ENCODE assay signal across 7 mouse cellular contexts in the genomic region with DNA sequence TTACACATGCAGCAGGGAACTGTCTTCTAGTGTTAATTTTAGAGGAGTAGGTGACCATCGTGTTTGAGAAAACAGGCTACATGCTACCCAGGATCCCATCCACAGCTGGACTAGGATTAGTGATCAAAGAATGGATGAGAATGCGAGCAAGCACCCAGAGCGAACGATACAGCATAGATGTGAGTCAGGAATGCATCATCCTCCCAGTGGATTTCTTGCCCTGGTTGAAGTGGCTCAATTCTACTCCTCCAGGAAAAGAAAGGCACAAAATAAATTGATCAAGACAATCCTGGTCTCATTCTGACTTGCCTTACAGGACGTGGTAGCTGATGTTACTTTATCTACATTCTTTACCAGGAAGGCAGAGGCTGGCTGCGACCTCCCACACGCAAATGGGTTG. TPM values are rescaled to one million over a fixed set of nuclear protein-coding genes. Genes with fewer than 3 reads are reported as not detected.
DNase-seq lines count a peak whose midpoint lies in the region; ATAC-seq and TF ChIP-seq lines count a peak whose summit lies in the region.

A gene (plus strand): TSS at position 255 of the 400 bp plus-strand sequence.

- peak within 1 kb of the TSS; percentile 88 for H3K4me2 ChIP-seq in lung, postnatal 0 days (replicated peaks; ENCODE audit: low read depth, low read length)
- H3K4me2 ChIP-seq in heart, postnatal 0 days (ENCODE audit: low read depth, low read length): peak within 1 kb of the TSS; percentile 88
- peak within 1 kb of the TSS; percentile 67 for H3K4me2 ChIP-seq in limb, embryonic 15.5 days
- peak within 1 kb of the TSS; percentile 80 for H3K4me2 ChIP-seq in stomach, embryonic 14.5 days (replicated peaks; ENCODE audit: low read depth, low read length)

- peak within 1 kb of the TSS; percentile 84 for H3K27ac ChIP-seq in lung, postnatal 0 days (ENCODE audit: low read length)
- peak within 1 kb of the TSS; percentile 60 for H3K27ac ChIP-seq in heart, postnatal 0 days (ENCODE audit: low read depth)
- H3K27ac ChIP-seq in limb, embryonic 15.5 days: peak within 1 kb of the TSS; percentile 85
- peak within 1 kb of the TSS; percentile 67 for H3K27ac ChIP-seq in stomach, embryonic 14.5 days (ENCODE audit: low read length)

- no peaks in the 10 kb centered on the region for H3K9me3 ChIP-seq in lung, postnatal 0 days (ENCODE audit: low read length)
- H3K9me3 ChIP-seq in heart, postnatal 0 days (replicated peaks; ENCODE audit: control insufficient read depth, low read length): no peaks in the 10 kb centered on the region
- H3K9me3 ChIP-seq in limb, embryonic 15.5 days: no peaks in the 10 kb centered on the region
- H3K9me3 ChIP-seq in stomach, embryonic 14.5 days (ENCODE audit: control insufficient read depth, low read depth, low read length): no peaks in the 10 kb centered on the region

- 65% methylated on average over 7 of the region's 7 CpGs for WGBS in lung, postnatal 0 days
- 70% methylated on average over 7 of the region's 7 CpGs for WGBS in heart, postnatal 0 days
- WGBS in limb, embryonic 15.5 days: 72% methylated on average over 7 of the region's 7 CpGs
- 67% methylated on average over 7 of the region's 7 CpGs for WGBS in stomach, embryonic 14.5 days

- H3K27me3 ChIP-seq in lung, postnatal 0 days (replicated peaks; ENCODE audit: insufficient read depth, low read length): no peaks in the 10 kb centered on the region
- no peaks in the 10 kb centered on the region for H3K27me3 ChIP-seq in heart, postnatal 0 days (ENCODE audit: control insufficient read depth, insufficient read depth, low read length)
- H3K27me3 ChIP-seq in limb, embryonic 15.5 days: no peaks in the 10 kb centered on the region
- H3K27me3 ChIP-seq in stomach, embryonic 14.5 days (ENCODE audit: control insufficient read depth, insufficient read depth, low read length): no peaks in the 10 kb centered on the region

- H3K4me3 ChIP-seq in lung, postnatal 0 days (ENCODE audit: low read depth, low read length): peak within 1 kb of the TSS; percentile 94
- peak within 1 kb of the TSS; percentile 98 for H3K4me3 ChIP-seq in heart, postnatal 0 days (ENCODE audit: low read depth, low read length)
- peak within 1 kb of the TSS; percentile 83 for H3K4me3 ChIP-seq in limb, embryonic 15.5 days
- H3K4me3 ChIP-seq in stomach, embryonic 14.5 days (ENCODE audit: low read depth, low read length): peak within 1 kb of the TSS; percentile 89

- no peaks in the 10 kb centered on the region; the same call in 1 of the 2 replicates for H3K36me3 ChIP-seq in lung, postnatal 0 days (ENCODE audit: insufficient read depth, low read length)
- H3K36me3 ChIP-seq in heart, postnatal 0 days (replicated peaks; ENCODE audit: control insufficient read depth, insufficient read depth, low read length): peaks cover 6% of the 10 kb centered on the region; the same call in 1 of the 2 replicates
- H3K36me3 ChIP-seq in limb, embryonic 15.5 days: peaks cover 3% of the 10 kb centered on the region; the same call in 1 of the 2 replicates
- H3K36me3 ChIP-seq in stomach, embryonic 14.5 days (ENCODE audit: control insufficient read depth, insufficient read depth, low read length): peaks cover 5% of the 10 kb centered on the region; the same call in 1 of the 2 replicates

- no peak for DNase-seq in lung, postnatal 0 days (ENCODE audit: low spot score)
- no peak for DNase-seq in lung, postnatal 36 days
- DNase-seq in brain, adult 2 months (ENCODE audit: low read depth, low spot score): peak; percentile 27
- no peak for DNase-seq in heart, postnatal 0 days (ENCODE audit: low spot score)
- no peak for DNase-seq in right cerebral cortex, postnatal 14 days

- peaks cover 7% of the 10 kb centered on the region; the same call in 1 of the 2 replicates for H3K4me1 ChIP-seq in lung, postnatal 0 days (ENCODE audit: insufficient read depth, low read depth, low read length)
- H3K4me1 ChIP-seq in heart, postnatal 0 days (ENCODE audit: control insufficient read depth, insufficient read depth): peaks cover 10% of the 10 kb centered on the region
- H3K4me1 ChIP-seq in limb, embryonic 15.5 days: peaks cover 20% of the 10 kb centered on the region
- peaks cover 16% of the 10 kb centered on the region; the same call in 1 of the 2 replicates for H3K4me1 ChIP-seq in stomach, embryonic 14.5 days (ENCODE audit: control insufficient read depth, insufficient read depth, low read length)

- ATAC-seq in lung, postnatal 0 days: no peak
- ATAC-seq in heart, postnatal 0 days (ENCODE audit: insufficient read depth, low read depth): no peak
- ATAC-seq in limb, embryonic 15.5 days (ENCODE audit: insufficient number of reproducible peaks, low FRiP score, low TSS enrichment, low read depth): no peak
- no peak for ATAC-seq in stomach, embryonic 14.5 days (ENCODE audit: insufficient number of reproducible peaks, insufficient read depth, low FRiP score, low read depth)

- no peak for TF ChIP-seq EP300 in lung, postnatal 0 days (IDR thresholded peaks at IDR 0.05)
- TF ChIP-seq EP300 in heart, postnatal 0 days (IDR thresholded peaks at IDR 0.05; ENCODE audit: low read depth): no peak

- peak within 1 kb of the TSS; percentile 98 for H3K9ac ChIP-seq in lung, postnatal 0 days (replicated peaks; ENCODE audit: low read depth)
- H3K9ac ChIP-seq in heart, postnatal 0 days (replicated peaks; ENCODE audit: low read depth, low read length): peak within 1 kb of the TSS; percentile 99
- peak within 1 kb of the TSS; percentile 92 for H3K9ac ChIP-seq in limb, embryonic 15.5 days
- H3K9ac ChIP-seq in stomach, embryonic 14.5 days (replicated peaks; ENCODE audit: low read depth, low read length): peak within 1 kb of the TSS; percentile 92

- TF ChIP-seq CTCF in lung, postnatal 0 days (IDR thresholded peaks at IDR 0.05): no peak
- no peak for TF ChIP-seq CTCF in heart, postnatal 0 days (IDR thresholded peaks at IDR 0.05; ENCODE audit: low read depth)

RNA-seq across cellular contexts. Expression of the gene that starts here (rescaled TPM):
- polyA plus RNA-seq in lung, postnatal 0 days (2015; fragmentation: Nextera tagmentation; extraction: Ambion mirVana): 12.3 and 13.6 TPM in 2 replicates
- 11.2 and 11.9 TPM in 2 replicates for total RNA-seq in heart, postnatal 0 days (2014; rRNA removed; ENCODE audit: low replicate concordance)
- polyA plus RNA-seq in heart, postnatal 0 days (2015; fragmentation: Nextera tagmentation; extraction: Ambion mirVana): 6.4 and 7.3 TPM in 2 replicates
- 15.6 and 18.4 TPM in 2 replicates for polyA plus RNA-seq in limb, embryonic 15.5 days (2015; fragmentation: Nextera tagmentation; extraction: Ambion mirVana)
- 16.6 and 22.6 TPM in 2 replicates for polyA plus RNA-seq in stomach, embryonic 14.5 days (2014; fragmentation: Nextera tagmentation; extraction: Ambion mirVana)
